Mouse (Mus musculus): ENCODE measurements around the gene Itpkb.

- TF ChIP-seq ZC3H11A (IDR thresholded peaks at IDR 0.05; ENCODE audit: low read depth, low read length) (no peak), EP300 (IDR thresholded peaks at IDR 0.05; ENCODE audit: low read depth in 1 of 2, low read length in 2 of 2) (no peak)
Measured at GRCm38 (mm10) chr1:180383884-180384283, 53.6 kb downstream of the Itpkb start.

Measured in MEL (cell line).